Comparison of ENCODE assay signal across 18 mouse cellular contexts in genomic region chr11:80777708-80778107, GRCm38 (mm10). TPM values are rescaled to one million over a fixed set of nuclear protein-coding genes. Genes with fewer than 3 reads are reported as not detected.
A peak's percentile ranks its signal among the peaks of the same experiment; 100 is the strongest.
DNase-seq lines count a peak whose midpoint lies in the region; ATAC-seq and TF ChIP-seq lines count a peak whose summit lies in the region.
"Had no signal": no experiment of that assay in that cellular context is flagged by ENCODE, and none has a peak within 500 bp of the region (broad histone marks: within the 10 kb centered on the region; RNA-seq: fewer than 3 reads in every experiment).

No protein-coding gene starts in this region.

- H3K4me2 ChIP-seq in forebrain, embryonic 14.5 days (ENCODE audit: low read length), result no peak overlapping the region
- H3K4me2 ChIP-seq in forebrain, embryonic 12.5 days, result no peak overlapping the region
- H3K4me2 ChIP-seq in kidney, postnatal 0 days (ENCODE audit: low read length), result peak overlapping the region; percentile 1; the same call in 1 of the 2 replicates
- no peak overlapping the region for H3K4me2 ChIP-seq in midbrain, postnatal 0 days (ENCODE audit: low read depth, low read length, poor library complexity, severe bottlenecking)
- no peak overlapping the region for H3K4me2 ChIP-seq in midbrain, embryonic 11.5 days

- H3K27ac ChIP-seq in forebrain, embryonic 14.5 days (ENCODE audit: low read depth, low read length), result no peak overlapping the region
- no peak overlapping the region for H3K27ac ChIP-seq in forebrain, embryonic 12.5 days
- no peak overlapping the region for H3K27ac ChIP-seq in kidney, postnatal 0 days
- H3K27ac ChIP-seq in midbrain, postnatal 0 days (ENCODE audit: low read depth, low read length), result no peak overlapping the region
- no peak overlapping the region for H3K27ac ChIP-seq in midbrain, embryonic 11.5 days (ENCODE audit: low read depth, low read length)

- no peaks in the 10 kb centered on the region for H3K36me3 ChIP-seq in forebrain, embryonic 14.5 days (ENCODE audit: control insufficient read depth, insufficient read depth, low read length)
- H3K36me3 ChIP-seq in forebrain, embryonic 12.5 days (replicated peaks), result no peaks in the 10 kb centered on the region
- H3K36me3 ChIP-seq in kidney, postnatal 0 days (ENCODE audit: insufficient read depth, low read length), result no peaks in the 10 kb centered on the region
- no peaks in the 10 kb centered on the region for H3K36me3 ChIP-seq in midbrain, postnatal 0 days (ENCODE audit: insufficient read depth, low read length)
- no peaks in the 10 kb centered on the region for H3K36me3 ChIP-seq in midbrain, embryonic 11.5 days (ENCODE audit: control insufficient read depth, insufficient read depth, low read length)

- no peak overlapping the region for H3K9ac ChIP-seq in forebrain, embryonic 14.5 days (ENCODE audit: low read length)
- no peak overlapping the region for H3K9ac ChIP-seq in forebrain, embryonic 12.5 days
- no peak overlapping the region for H3K9ac ChIP-seq in kidney, postnatal 0 days (ENCODE audit: low read depth, low read length)
- H3K9ac ChIP-seq in midbrain, postnatal 0 days (replicated peaks; ENCODE audit: low read length, poor library complexity, severe bottlenecking), result no peak overlapping the region
- H3K9ac ChIP-seq in midbrain, embryonic 11.5 days (ENCODE audit: low read length), result no peak overlapping the region

- peak; percentile 30 for DNase-seq in forebrain, embryonic 14.5 days (ENCODE audit: low spot score)
- DNase-seq in kidney, postnatal 0 days (ENCODE audit: low spot score), result peak; percentile 42
- DNase-seq in kidney, adult 18-20 months, result no peak
- peak; percentile 6 for DNase-seq in midbrain, postnatal 0 days (ENCODE audit: low spot score)
- no peak for DNase-seq in midbrain, embryonic 11.5 days (ENCODE audit: low spot score, missing footprints)
- DNase-seq in frontal cortex, postnatal 25 days (ENCODE audit: low spot score in 2 of 2), result no peak
- no peak for DNase-seq in spleen, adult 12 weeks (ENCODE audit: low spot score)
- DNase-seq: adrenal gland, postnatal 36 days; cerebellum, postnatal 10 days; heart, postnatal 4 days; kidney, postnatal 14 days; lung, adult 2 months; thymus, postnatal 36 days had no signal

- 89% methylated on average over 2 of the region's 2 CpGs for WGBS in forebrain, embryonic 14.5 days
- 84% methylated on average over 2 of the region's 2 CpGs for WGBS in forebrain, embryonic 12.5 days
- WGBS in kidney, postnatal 0 days, result 86% methylated on average over 2 of the region's 2 CpGs
- WGBS in midbrain, postnatal 0 days, result 89% methylated on average over 2 of the region's 2 CpGs
- 87% methylated on average over 2 of the region's 2 CpGs for WGBS in midbrain, embryonic 11.5 days

- H3K4me3 ChIP-seq in forebrain, embryonic 14.5 days (ENCODE audit: low read depth, low read length), result no peak overlapping the region
- H3K4me3 ChIP-seq in forebrain, embryonic 12.5 days (replicated peaks), result no peak overlapping the region
- H3K4me3 ChIP-seq in kidney, postnatal 0 days (replicated peaks; ENCODE audit: low read depth, low read length), result no peak overlapping the region
- no peak overlapping the region for H3K4me3 ChIP-seq in midbrain, postnatal 0 days (ENCODE audit: low read depth, low read length)
- H3K4me3 ChIP-seq in midbrain, embryonic 11.5 days (ENCODE audit: low read depth, low read length), result no peak overlapping the region
- H3K4me3 ChIP-seq: megakaryocyte, embryonic 14.5 days had no signal

- no peaks in the 10 kb centered on the region for H3K4me1 ChIP-seq in forebrain, embryonic 14.5 days (ENCODE audit: control insufficient read depth, insufficient read depth, low read length)
- peaks cover 7% of the 10 kb centered on the region for H3K4me1 ChIP-seq in forebrain, embryonic 12.5 days
- H3K4me1 ChIP-seq in kidney, postnatal 0 days (replicated peaks; ENCODE audit: insufficient read depth, low read length), result 0 out of 2 replicates have a peak, but pooled peaks cover 3% of the 10 kb centered on the region
- no peaks in the 10 kb centered on the region for H3K4me1 ChIP-seq in midbrain, postnatal 0 days (ENCODE audit: insufficient read depth, low read length)
- no peaks in the 10 kb centered on the region for H3K4me1 ChIP-seq in midbrain, embryonic 11.5 days (ENCODE audit: control insufficient read depth, insufficient read depth, low read length)

- no peak for ATAC-seq in forebrain, embryonic 14.5 days
- ATAC-seq in forebrain, embryonic 12.5 days (ENCODE audit: low FRiP score), result no peak
- ATAC-seq in kidney, postnatal 0 days (replicated peaks; ENCODE audit: low FRiP score, low read depth), result no peak
- ATAC-seq in midbrain, postnatal 0 days (ENCODE audit: low FRiP score), result no peak
- ATAC-seq in midbrain, embryonic 11.5 days (ENCODE audit: low FRiP score), result no peak
- ATAC-seq: activated CD4-positive, CD25-positive, alpha-beta regulatory T cell, adult 4 months; inflammation-experienced regulatory T-cells, adult 6 months had no signal

- no peaks in the 10 kb centered on the region for H3K9me3 ChIP-seq in forebrain, embryonic 14.5 days (replicated peaks; ENCODE audit: control insufficient read depth, low read length)
- no peaks in the 10 kb centered on the region for H3K9me3 ChIP-seq in forebrain, embryonic 12.5 days
- H3K9me3 ChIP-seq in kidney, postnatal 0 days (replicated peaks; ENCODE audit: low read length), result no peaks in the 10 kb centered on the region
- H3K9me3 ChIP-seq in midbrain, postnatal 0 days (ENCODE audit: low read length), result no peaks in the 10 kb centered on the region
- no peaks in the 10 kb centered on the region for H3K9me3 ChIP-seq in midbrain, embryonic 11.5 days (ENCODE audit: control insufficient read depth, low read length)
- H3K9me3 ChIP-seq: megakaryocyte, embryonic 14.5 days had no signal

- peak; percentile 50; the same call in 1 of the 2 replicates for TF ChIP-seq CTCF in kidney, postnatal 0 days (IDR thresholded peaks at IDR 0.05; ENCODE audit: low read depth)
- TF ChIP-seq CTCF in midbrain, postnatal 0 days (IDR thresholded peaks at IDR 0.05), result peak; percentile 60

- H3K27me3 ChIP-seq in forebrain, embryonic 14.5 days (replicated peaks; ENCODE audit: control insufficient read depth, insufficient read depth, low read length), result 0 out of 2 replicates have a peak, but pooled peaks cover 7% of the 10 kb centered on the region
- H3K27me3 ChIP-seq in forebrain, embryonic 12.5 days, result peaks cover 15% of the 10 kb centered on the region
- no peaks in the 10 kb centered on the region for H3K27me3 ChIP-seq in kidney, postnatal 0 days (ENCODE audit: insufficient read depth, low read length)
- no peaks in the 10 kb centered on the region for H3K27me3 ChIP-seq in midbrain, postnatal 0 days (ENCODE audit: insufficient read depth, low read length)
- peaks cover 8% of the 10 kb centered on the region for H3K27me3 ChIP-seq in midbrain, embryonic 11.5 days (ENCODE audit: control insufficient read depth, insufficient read depth, low read length)
- H3K27me3 ChIP-seq: CH12.LX had no signal

RNA-seq across cellular contexts. Expression of gene Myo1d, which starts 2.1 kb away (rescaled TPM):
- polyA plus RNA-seq in forebrain, embryonic 14.5 days (2014; fragmentation: Nextera tagmentation; extraction: Ambion mirVana), result 1.3 and 1.6 TPM in 2 replicates
- 2.4 and 2.8 TPM in 2 replicates for polyA plus RNA-seq in forebrain, embryonic 12.5 days (2016; fragmentation: Nextera tagmentation; extraction: Ambion mirVana)
- polyA plus RNA-seq in kidney, postnatal 0 days (2015; fragmentation: Nextera tagmentation; extraction: Ambion mirVana), result 15.7 and 16.9 TPM in 2 replicates
- total RNA-seq in midbrain, postnatal 0 days (2014; rRNA removed), result 2.5 and 3.0 TPM in 2 replicates
- 1.4 and 1.8 TPM in 2 replicates for polyA plus RNA-seq in midbrain, postnatal 0 days (2015; fragmentation: Nextera tagmentation; extraction: Ambion mirVana)
- 2.1 and 2.4 TPM in 2 replicates for polyA plus RNA-seq in midbrain, embryonic 11.5 days (2014; fragmentation: Nextera tagmentation; extraction: Ambion mirVana)

RNA-seq across cellular contexts. Expression of gene Tmem98, which starts 32.3 kb away (rescaled TPM):
- polyA plus RNA-seq in forebrain, embryonic 14.5 days (2014; fragmentation: Nextera tagmentation; extraction: Ambion mirVana), result 38.3 and 43.3 TPM in 2 replicates
- polyA plus RNA-seq in forebrain, embryonic 12.5 days (2016; fragmentation: Nextera tagmentation; extraction: Ambion mirVana), result 74.8 and 76.3 TPM in 2 replicates
- 93.2 and 95.0 TPM in 2 replicates for polyA plus RNA-seq in kidney, postnatal 0 days (2015; fragmentation: Nextera tagmentation; extraction: Ambion mirVana)
- total RNA-seq in midbrain, postnatal 0 days (2014; rRNA removed), result 11.6 and 12.6 TPM in 2 replicates
- polyA plus RNA-seq in midbrain, postnatal 0 days (2015; fragmentation: Nextera tagmentation; extraction: Ambion mirVana), result 12.6 and 14.1 TPM in 2 replicates
- 93.9 and 94.9 TPM in 2 replicates for polyA plus RNA-seq in midbrain, embryonic 11.5 days (2014; fragmentation: Nextera tagmentation; extraction: Ambion mirVana)
- polyA plus RNA-seq: activated CD4-positive, CD25-positive, alpha-beta regulatory T cell, adult 4 months had no signal

Comparison
In these comparisons a context has a peak if more than half of its experiments do, and no peak if none do; other contexts are left out.
1. DNase-seq: peak in forebrain, embryonic 14.5 days (single experiment), kidney, postnatal 0 days (single experiment) and midbrain, postnatal 0 days (single experiment); none in kidney, adult 18-20 months (single experiment), midbrain, embryonic 11.5 days (single experiment), frontal cortex, postnatal 25 days (0 of 2) and spleen, adult 12 weeks (single experiment).